Mouse (Mus musculus) lung, embryonic 15.5 days (tissue): Measurements from ENCODE around the gene Gm340. TPM values are rescaled to one million over a fixed set of nuclear protein-coding genes. Genes with fewer than 3 reads are reported as not detected.

Source experiments
- ATAC-seq: fragments of 200-750 bp; cut with Nextera tagmentation; 2 replicates; pipeline ENCODE4 v1.8.0; 2017; ENCODE audit warnings: moderate number of reproducible peaks, borderline replicate concordance; ENCODE audit not compliant: low FRiP score, low TSS enrichment; ENCODE audit errors: extremely low read depth
- H3K27ac ChIP-seq: fragments of 300-500 bp; sonication (generic); 2 replicates; pipeline ENCODE4 v1.5.1; 2015; ENCODE audit warnings: moderate library complexity, mild to moderate bottlenecking, inconsistent platforms
- H3K27me3 ChIP-seq: fragments of 300-500 bp; sonication (generic); 2 replicates; pipeline ENCODE4 v1.6.1; 2015; ENCODE audit warnings: inconsistent platforms
- H3K36me3 ChIP-seq: fragments of 300-500 bp; sonication (generic); 2 replicates; pipeline ENCODE4 v1.6.1; 2015; ENCODE audit warnings: inconsistent platforms
- H3K4me1 ChIP-seq: fragments of 300-500 bp; sonication (generic); 2 replicates; pipeline ENCODE4 v1.6.1; 2015; ENCODE audit warnings: inconsistent platforms
- H3K4me2 ChIP-seq: fragments of 300-500 bp; sonication (generic); 2 replicates; pipeline ENCODE4 v1.6.1; 2015; ENCODE audit warnings: inconsistent platforms, mild to moderate bottlenecking, moderate library complexity
- H3K4me3 ChIP-seq: fragments of 300-500 bp; sonication (generic); 2 replicates; pipeline ENCODE4 v1.5.1; 2015; ENCODE audit warnings: mild to moderate bottlenecking, inconsistent platforms
- H3K9ac ChIP-seq: fragments of 300-500 bp; sonication (generic); 2 replicates; pipeline ENCODE4 v1.6.1; 2015; ENCODE audit warnings: inconsistent platforms
- H3K9me3 ChIP-seq: fragments of 300-500 bp; sonication (generic); 2 replicates; pipeline ENCODE4 v1.6.1; 2016; ENCODE audit warnings: inconsistent platforms
- WGBS: fragments of 180-500 bp; shearing (Covaris S2); methylation state at CpG from one replicate; pipeline ENCODE4 v1.1.7; 2015; 5-methylcytosine and 5-hydroxymethylcytosine counted together
- polyA plus RNA-seq: library from polyadenylated mRNA; unstranded; fragments of >200 nt; fragmentation: Nextera tagmentation; extraction: Ambion mirVana; gene quantifications from 2 replicates; pipeline ENCODE4 v1.2.1, GENCODE M21; 2015

Gm340 gene
- polyA plus RNA-seq, 1 experiment from 2014 or later = 2.5 TPM

DNA sequence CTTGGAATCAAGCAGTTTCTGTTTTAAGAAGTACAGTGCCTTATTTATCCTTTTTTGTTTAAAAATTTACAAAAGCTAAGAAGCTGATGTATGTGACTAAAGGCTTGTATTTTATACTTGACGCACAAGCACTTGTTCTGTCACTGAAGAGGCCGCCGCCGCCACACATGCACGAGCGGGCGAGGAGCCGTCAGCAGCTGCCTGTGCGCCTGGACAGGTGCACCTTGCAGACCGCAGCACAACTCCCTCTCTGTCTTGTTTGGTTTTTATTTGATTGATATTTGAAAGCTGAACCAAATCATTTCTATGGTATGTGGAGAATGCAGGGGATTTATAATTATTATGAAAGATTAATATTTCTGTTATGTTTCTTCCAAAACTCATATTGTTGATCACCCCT, 4.6 kb downstream of the Gm340 start:
- Histone ChIP-seq H3K4me1 (no peaks in the 10 kb centered on the region), H3K9ac (no peak overlapping the region), H3K4me3 (no peak overlapping the region), H3K4me2 (no peak overlapping the region), H3K27ac (no peak overlapping the region), H3K27me3 (no peaks in the 10 kb centered on the region), H3K36me3 (peaks cover 17% of the 10 kb centered on the region; the same call in 1 of the 2 replicates), H3K9me3 (no peaks in the 10 kb centered on the region)
- ATAC-seq = no peak
- WGBS = 74% methylated on average over 10 of the region's 10 CpGs

DNA sequence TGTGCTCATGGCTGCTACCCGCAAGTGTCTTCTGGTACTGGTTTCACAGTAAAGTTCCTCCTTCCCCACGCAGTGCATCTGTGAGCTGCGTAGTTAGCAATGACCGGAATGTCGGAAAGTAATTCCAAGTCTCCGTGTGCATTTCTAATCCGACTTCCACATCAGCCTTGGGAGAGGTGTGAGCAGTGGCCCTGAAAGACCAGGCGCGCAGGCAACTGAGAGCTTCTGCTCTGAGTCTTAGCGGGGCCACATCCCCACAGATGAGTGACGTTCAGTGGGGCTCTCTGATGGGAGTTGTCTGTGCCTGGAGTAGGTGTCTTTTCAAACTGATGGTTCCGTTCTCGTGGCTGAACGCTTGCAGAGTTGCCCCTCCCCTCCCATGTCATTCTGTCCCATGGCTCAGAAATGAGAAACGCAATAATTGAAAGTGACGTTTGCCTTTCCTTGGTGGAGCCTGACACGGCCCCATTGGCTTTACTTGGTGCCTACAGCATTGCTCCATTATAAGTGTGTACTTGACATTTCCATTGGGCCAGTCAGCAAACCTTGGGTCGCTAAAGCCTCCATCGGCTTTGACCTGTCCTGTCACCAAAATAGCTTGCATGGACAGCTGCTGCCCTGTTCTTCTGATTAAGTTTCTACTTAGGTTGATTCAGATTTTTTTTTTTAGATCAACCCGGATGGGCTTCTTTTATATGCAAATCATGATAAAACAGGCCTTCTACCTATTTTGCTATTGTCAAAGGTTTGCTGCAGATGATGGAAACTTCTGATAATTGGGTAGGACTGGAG, 5.5 kb downstream of the Gm340 start:
- H3K27ac ChIP-seq = no peak overlapping the region
- no peaks in the 10 kb centered on the region for H3K27me3 ChIP-seq
- no peaks in the 10 kb centered on the region for H3K4me1 ChIP-seq
- H3K4me3 ChIP-seq = no peak overlapping the region
- H3K4me2 ChIP-seq = no peak overlapping the region
- no peaks in the 10 kb centered on the region for H3K9me3 ChIP-seq
- no peak overlapping the region for H3K9ac ChIP-seq
- peaks cover 11% of the 10 kb centered on the region; the same call in 1 of the 2 replicates for H3K36me3 ChIP-seq
- 88% methylated on average over 20 of the region's 20 CpGs for WGBS
- no peak for ATAC-seq

DNA sequence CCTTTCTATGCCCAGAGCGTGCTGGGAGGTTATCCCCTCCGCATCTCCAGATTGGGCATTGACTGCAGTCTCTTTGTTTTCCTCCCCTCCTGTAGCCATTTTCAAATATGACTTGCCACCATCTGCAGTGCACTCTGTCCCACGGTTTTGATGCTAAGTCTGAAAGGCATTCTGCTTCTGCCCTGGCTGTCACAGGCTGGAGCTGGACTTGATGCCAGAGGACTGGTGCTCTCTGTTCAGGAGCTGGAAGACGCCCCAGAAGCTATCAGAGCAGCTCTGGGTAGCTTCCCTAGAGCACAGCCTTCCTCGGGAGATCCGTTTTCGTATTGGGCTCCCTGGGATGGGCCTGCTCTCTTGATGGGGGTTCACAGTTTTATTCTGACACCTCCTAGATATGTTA, 6.9 kb downstream of the Gm340 start:
- peaks cover under 1% of the 10 kb centered on the region; the same call in 1 of the 2 replicates for H3K36me3 ChIP-seq
- H3K4me3 ChIP-seq = no peak overlapping the region
- WGBS = 84% methylated on average over 7 of the region's 7 CpGs
- H3K9ac ChIP-seq = no peak overlapping the region
- H3K27ac ChIP-seq = no peak overlapping the region
- no peaks in the 10 kb centered on the region for H3K27me3 ChIP-seq
- H3K4me2 ChIP-seq = no peak overlapping the region
- no peaks in the 10 kb centered on the region for H3K9me3 ChIP-seq
- H3K4me1 ChIP-seq = no peaks in the 10 kb centered on the region
- no peak for ATAC-seq

DNA sequence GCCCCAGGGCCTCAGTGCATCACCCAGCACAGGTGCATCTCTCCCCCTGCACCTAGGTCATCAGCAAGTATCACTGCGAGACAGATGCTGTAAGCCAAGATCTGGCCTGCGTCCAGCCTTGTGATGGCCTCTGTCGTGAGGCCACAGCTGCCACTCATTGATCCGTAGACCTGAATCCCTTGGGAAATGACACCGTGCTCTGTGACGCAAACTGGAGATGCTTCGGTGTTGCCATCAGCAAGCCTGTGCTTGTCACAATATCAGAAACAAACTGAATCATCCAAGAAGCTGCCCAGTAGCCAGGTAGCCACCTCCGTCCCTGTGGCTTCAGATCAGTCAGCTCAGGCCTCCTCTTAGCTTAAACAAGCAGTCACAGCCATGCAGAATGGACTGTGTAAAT, 7.5 kb downstream of the Gm340 start:
- no peak for ATAC-seq
- Histone ChIP-seq H3K27ac (no peak overlapping the region), H3K4me3 (no peak overlapping the region), H3K36me3 (no peaks in the 10 kb centered on the region; the same call in 1 of the 2 replicates), H3K9ac (no peak overlapping the region), H3K4me1 (no peaks in the 10 kb centered on the region), H3K27me3 (no peaks in the 10 kb centered on the region), H3K9me3 (no peaks in the 10 kb centered on the region), H3K4me2 (no peak overlapping the region)
- 79% methylated on average over 8 of the region's 8 CpGs for WGBS

DNA sequence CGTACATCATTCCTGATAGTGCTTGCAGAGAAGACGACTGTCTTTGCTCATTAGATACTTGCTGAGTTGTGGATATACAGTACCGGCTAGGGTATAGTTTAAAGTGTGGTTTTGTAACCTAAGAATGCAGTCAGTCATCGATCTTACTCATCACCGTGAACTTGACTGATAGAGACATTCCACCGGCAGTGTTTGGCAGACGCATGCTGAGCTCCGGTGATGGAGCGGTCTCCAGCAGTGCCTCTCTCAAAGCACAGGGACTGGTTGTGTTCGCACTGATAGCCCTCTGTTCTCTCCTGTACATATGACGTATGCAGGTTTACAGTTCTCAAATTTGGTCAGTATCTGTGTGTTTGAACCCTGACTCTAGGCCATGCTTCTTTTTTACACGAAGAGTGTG, 9.6 kb downstream of the Gm340 start:
- Histone ChIP-seq H3K4me3 (no peak overlapping the region), H3K27me3 (no peaks in the 10 kb centered on the region), H3K36me3 (no peaks in the 10 kb centered on the region), H3K9me3 (no peaks in the 10 kb centered on the region), H3K9ac (no peak overlapping the region), H3K27ac (no peak overlapping the region), H3K4me1 (no peaks in the 10 kb centered on the region), H3K4me2 (no peak overlapping the region)
- no peak for ATAC-seq
- 69% methylated on average over 12 of the region's 12 CpGs for WGBS

DNA sequence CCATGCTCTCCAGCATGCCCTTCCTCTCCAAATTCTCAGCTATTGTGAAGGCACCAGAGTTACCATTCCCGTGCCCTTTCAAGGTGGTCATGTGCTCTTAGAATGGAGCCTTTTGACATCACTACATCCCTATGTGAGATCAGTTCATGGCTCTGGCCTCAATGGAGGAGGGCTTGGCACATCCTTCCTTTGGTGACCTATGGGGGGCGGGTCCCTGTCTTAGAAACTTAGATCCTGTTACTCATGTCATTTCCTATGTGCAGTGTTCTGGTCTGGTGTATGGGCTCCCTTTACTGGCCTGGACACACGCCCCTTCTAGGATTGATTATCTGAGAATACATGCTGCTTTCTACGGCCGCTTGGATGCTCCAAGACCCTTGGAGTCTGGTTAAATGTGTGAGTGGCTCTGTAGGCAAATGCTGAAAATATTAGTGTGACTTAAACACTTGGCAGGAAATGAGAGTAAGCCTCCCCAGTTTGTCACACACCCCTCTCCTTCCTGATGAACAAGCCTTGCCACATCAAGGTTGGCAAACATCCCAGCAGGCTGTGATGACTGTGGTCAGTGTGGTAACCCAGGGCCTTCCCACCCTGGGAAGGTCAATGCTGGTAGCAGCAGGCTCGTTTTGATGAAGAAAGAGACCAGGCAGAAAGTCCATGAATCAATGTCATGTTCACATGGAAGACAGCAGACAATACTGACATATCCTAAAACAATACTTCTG, 15.2 kb downstream of the Gm340 start:
- Histone ChIP-seq H3K9me3 (no peaks in the 10 kb centered on the region), H3K27me3 (no peaks in the 10 kb centered on the region), H3K4me1 (peaks cover 5% of the 10 kb centered on the region; the same call in 1 of the 2 replicates), H3K4me3 (no peak overlapping the region), H3K9ac (no peak overlapping the region), H3K4me2 (no peak overlapping the region), H3K36me3 (no peaks in the 10 kb centered on the region), H3K27ac (no peak overlapping the region)
- 55% methylated on average over 6 of the region's 6 CpGs for WGBS
- no peak for ATAC-seq

DNA sequence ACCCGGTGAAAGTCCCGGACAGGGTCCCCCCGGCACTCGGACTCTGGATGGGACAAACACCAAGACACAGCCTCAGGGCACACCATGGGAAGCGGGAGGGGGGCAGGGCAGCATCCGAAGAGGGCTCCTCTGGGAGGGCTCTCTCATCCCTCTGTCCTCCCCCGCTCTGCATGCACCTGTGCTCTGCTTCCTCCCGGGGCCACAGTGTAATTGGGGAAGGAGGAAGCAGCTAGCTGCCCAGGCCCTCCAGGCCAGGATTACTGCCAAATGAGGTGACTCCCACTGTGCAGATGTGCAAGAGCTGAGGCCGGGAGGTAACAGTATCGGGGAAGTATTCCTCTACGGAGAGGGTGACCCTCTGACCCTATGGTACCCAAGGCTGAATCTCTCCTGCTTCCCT, 18.5 kb downstream of the Gm340 start:
- Histone ChIP-seq H3K27me3 (no peaks in the 10 kb centered on the region), H3K4me3 (no peak overlapping the region), H3K9me3 (no peaks in the 10 kb centered on the region), H3K4me2 (no peak overlapping the region), H3K9ac (no peak overlapping the region), H3K27ac (no peak overlapping the region), H3K36me3 (no peaks in the 10 kb centered on the region), H3K4me1 (peaks cover 5% of the 10 kb centered on the region; the same call in 1 of the 2 replicates)
- no peak for ATAC-seq
- WGBS = 50% methylated on average over 9 of the region's 11 CpGs

DNA sequence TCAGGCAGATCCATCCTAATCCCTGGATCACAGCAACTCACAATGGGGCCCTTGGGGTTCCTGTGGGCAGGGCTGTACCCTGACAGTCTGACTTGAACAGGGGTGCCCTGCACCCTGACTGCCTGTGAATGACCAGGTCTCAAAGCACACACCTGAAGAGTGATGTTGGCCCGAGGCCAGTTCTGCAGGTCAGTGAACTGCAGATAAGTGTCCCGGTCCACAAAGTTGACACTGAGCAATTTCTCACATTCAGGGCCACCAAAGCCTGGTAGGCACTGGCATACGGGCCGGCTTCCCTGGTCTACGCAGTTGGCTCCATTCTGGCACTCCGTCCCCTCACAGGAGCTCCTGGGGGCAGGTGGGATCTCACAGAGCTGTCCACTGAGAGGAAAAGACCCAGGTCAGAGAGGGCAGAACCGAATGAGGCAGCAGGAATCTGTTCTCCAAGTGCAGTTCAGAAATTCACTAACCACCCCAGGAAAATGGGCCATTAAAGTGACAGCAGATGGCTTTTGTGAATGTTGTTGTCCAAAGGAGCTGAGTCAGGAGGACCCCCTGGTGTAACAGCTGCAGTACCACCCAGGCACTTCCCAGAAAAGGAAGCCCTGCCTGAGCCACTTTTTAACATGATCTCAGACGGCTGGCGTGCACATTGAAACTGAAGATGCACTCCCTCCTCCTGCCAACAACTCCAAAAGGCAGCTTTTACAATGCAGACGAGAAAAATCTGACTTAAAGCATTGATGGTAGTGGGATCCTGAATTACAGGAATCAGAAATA, 24.2 kb downstream of the Gm340 start:
- ATAC-seq = no peak
- 69% methylated on average over 10 of the region's 10 CpGs for WGBS

DNA sequence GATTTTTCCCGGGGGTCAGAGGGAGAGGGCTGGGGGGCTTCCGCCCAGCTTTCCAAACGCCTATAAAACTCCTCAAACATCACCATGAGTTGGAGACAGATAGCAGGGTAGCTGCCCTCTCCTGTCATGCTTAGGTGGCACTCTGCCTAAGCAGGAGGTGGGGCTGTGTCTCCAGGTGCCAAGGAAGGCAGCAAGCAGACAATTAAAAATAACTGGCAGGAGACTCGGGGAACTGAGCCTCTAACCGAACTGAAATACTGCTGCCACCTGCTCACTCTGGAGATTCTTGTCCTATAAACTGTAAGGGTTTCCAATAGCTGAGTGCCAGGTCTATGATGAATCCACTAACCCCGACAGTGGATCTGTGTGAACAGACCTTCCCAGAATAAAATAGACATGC, 29.5 kb downstream of the Gm340 start:
- H3K4me2 ChIP-seq = no peak overlapping the region
- H3K4me1 ChIP-seq = no peaks in the 10 kb centered on the region
- WGBS = 66% methylated on average over 6 of the region's 6 CpGs
- H3K4me3 ChIP-seq = no peak overlapping the region
- H3K36me3 ChIP-seq = no peaks in the 10 kb centered on the region
- H3K9me3 ChIP-seq = no peaks in the 10 kb centered on the region
- H3K27ac ChIP-seq = no peak overlapping the region
- no peak overlapping the region for H3K9ac ChIP-seq
- no peaks in the 10 kb centered on the region; the same call in 1 of the 2 replicates for H3K27me3 ChIP-seq
- no peak for ATAC-seq

More for the DNA sequence above, 24.2 kb downstream of the Gm340 start:
- no peak overlapping the region for H3K4me2 ChIP-seq
- H3K9me3 ChIP-seq = no peaks in the 10 kb centered on the region
- H3K27ac ChIP-seq = no peak overlapping the region
- no peaks in the 10 kb centered on the region for H3K4me1 ChIP-seq
- H3K4me3 ChIP-seq = no peak overlapping the region
- no peaks in the 10 kb centered on the region for H3K36me3 ChIP-seq
- no peak overlapping the region for H3K9ac ChIP-seq
- no peaks in the 10 kb centered on the region for H3K27me3 ChIP-seq

DNA sequence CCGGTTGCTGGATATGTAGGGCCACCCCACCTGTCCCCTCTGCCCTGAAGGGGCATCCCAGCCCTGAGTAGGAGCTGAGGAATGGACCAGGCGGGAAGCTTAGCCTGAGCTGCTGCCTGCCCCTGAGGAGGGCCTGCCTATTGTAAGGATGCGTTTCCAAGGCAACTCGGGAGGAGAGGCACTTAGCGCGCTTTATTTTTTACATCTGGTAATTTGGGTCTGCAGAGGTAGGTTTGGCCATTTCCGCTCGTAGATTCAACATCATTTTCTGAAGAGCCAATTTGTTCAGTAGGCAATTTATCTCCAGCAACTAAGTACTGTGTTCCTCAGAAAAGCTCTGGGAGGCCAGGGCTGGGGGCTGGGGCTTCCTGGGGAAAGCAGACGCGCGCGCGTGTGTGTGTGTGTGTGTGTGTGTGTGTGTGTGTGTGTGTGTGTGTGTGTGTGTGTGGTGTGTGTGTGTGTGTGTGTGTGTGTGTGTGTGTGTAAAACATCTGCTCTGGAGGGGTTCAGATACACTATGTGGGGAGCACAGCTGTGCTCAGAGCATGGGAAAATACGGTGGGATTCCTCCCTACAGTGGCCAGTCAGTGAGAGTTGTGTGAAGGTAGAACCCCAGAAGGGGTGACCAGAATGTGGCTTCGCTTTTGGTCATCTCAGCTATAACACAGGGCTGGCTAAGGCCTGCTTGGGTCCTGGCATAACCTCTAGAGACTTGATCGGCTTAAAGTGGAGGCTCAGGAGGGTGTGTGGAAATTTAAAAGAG, 31.3 kb downstream of the Gm340 start:
- Histone ChIP-seq H3K9me3 (no peaks in the 10 kb centered on the region), H3K4me3 (no peak overlapping the region), H3K9ac (no peak overlapping the region), H3K27ac (no peak overlapping the region), H3K4me1 (0 out of 2 replicates have a peak, but pooled peaks cover 1% of the 10 kb centered on the region), H3K27me3 (no peaks in the 10 kb centered on the region; the same call in 1 of the 2 replicates), H3K36me3 (no peaks in the 10 kb centered on the region), H3K4me2 (no peak overlapping the region)
- ATAC-seq = no peak
- WGBS = 33% methylated on average over 16 of the region's 16 CpGs

DNA sequence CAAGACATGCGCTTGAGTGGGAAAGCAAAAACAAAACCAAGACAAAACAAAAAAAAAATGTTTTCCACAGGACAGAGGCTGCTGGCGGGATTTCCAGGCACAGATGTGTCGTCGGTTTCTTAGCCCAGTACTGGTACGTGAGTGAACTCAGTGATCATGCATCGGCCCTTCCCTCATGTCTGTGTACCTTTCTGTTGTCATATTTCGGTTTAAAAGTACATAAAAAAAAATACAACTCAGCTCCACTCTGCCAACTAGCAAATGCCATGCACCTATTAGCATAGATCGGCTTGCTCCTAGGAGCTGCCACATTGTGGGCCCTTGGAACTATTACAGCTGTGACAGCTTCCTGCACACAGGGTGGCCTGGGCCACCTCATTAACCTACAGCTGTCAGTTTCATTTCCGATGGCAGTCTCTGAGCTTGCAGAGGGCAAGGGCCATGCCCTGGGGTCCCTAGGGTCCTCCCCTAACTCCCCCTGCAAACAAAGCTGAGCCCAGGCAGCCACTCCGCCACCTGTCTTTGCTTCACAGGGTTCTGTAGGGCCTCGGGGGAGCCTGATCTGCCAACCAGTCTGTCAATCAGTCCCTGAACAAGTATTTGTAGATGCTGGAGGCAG, 33.5 kb downstream of the Gm340 start:
- Histone ChIP-seq H3K9me3 (no peaks in the 10 kb centered on the region), H3K36me3 (no peaks in the 10 kb centered on the region), H3K27me3 (no peaks in the 10 kb centered on the region; the same call in 1 of the 2 replicates), H3K4me1 (peaks cover 5% of the 10 kb centered on the region; the same call in 1 of the 2 replicates), H3K4me2 (no peak overlapping the region), H3K9ac (no peak overlapping the region), H3K4me3 (no peak overlapping the region), H3K27ac (no peak overlapping the region)
- 59% methylated on average over 11 of the region's 11 CpGs for WGBS
- no peak for ATAC-seq
